Mouse (Mus musculus) left cerebral cortex, adult 11 months (tissue): ENCODE measurements around the gene Fibin.

ENCODE experiments used
- DNase-seq: peaks from one replicate; pipeline ENCODE4 v3.0.0; 2022; ENCODE audit warnings: low spot score

Fibin gene

DNA sequence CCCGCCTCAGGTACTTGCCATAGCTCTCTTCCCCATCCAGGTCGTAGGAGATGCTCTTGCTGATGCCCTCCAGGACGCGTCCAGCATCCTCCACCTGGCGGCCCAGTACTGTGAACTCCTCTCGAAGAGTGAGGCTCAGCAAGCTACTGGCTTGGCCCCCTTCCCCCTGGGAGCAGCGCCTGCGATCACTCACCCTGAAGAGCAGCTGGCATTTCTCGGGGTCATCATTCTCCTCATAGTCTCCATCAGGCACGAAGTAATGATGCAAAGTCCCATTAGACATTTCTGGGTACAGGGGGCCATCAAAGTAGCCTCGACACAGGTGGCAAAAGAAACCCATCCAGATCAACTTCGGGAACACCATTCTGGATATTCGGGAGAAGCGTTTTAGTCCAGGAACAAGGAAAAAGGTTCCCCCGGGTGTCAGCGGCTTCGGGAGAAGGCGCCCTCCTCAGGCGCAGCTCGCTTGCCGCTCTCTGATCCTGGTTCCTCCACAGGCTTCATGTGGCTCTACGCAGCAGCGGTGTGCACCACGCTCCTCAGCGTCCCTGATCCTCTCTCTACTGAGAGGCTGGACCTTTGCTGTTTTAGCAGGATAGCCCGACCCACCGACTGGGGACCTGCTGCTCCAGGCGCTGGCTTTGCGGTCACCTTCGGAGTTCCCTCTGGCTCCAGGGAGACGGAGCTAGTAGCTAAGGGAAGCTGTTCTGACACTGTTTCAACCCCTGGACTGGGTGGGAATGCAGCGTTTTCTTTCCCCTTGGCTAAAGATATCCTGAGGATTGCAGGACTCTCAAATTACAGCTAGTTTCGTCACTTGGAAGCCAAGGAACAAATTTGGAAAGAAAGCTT lies at the start of gene Fibin:
Gene Fibin (minus strand): TSS at position 752 of the 852 bp plus-strand sequence.
- DNase-seq, result peak; percentile 13

DNA sequence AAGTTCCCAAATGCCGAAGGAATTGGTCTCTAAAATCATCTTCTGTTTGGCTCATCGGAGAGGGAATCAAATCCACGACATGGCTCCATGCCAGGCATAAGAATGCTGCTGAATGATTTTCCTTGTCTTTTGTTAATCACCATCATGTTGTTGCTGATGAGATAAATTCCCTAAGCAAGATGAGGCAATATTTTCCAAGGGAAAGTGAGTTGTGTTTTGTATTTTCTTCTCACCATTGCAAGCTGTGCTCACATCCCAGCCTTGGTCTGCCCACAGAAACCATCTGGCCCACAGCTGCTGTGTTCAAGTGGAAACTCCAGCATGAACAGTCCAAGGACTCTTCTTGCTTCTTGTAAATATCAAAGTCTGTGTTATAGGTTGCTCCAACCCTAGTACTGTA lies 48.4 kb upstream of the Fibin start:
- peak; percentile 11 for DNase-seq

DNA sequence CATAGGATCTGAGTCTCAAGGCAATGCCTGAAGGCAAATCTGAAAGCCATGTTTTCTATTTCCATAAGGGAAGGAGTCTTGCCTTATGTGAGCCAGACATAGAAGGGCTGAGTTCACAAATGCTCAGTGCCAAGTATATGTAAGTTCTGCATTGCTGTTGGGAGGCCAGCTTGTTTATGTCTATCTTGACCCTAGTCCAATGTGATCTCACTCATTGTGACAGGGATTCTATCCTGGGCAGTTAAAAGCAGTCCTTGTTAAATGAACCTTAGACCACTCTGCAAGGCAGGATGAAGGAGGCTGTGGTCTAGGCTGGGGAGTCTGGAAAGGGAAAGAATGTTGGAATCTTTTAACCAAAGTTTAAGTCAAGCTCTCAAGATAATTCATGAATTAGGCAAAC lies 45.8 kb upstream of the Fibin start:
- no peak for DNase-seq

DNA sequence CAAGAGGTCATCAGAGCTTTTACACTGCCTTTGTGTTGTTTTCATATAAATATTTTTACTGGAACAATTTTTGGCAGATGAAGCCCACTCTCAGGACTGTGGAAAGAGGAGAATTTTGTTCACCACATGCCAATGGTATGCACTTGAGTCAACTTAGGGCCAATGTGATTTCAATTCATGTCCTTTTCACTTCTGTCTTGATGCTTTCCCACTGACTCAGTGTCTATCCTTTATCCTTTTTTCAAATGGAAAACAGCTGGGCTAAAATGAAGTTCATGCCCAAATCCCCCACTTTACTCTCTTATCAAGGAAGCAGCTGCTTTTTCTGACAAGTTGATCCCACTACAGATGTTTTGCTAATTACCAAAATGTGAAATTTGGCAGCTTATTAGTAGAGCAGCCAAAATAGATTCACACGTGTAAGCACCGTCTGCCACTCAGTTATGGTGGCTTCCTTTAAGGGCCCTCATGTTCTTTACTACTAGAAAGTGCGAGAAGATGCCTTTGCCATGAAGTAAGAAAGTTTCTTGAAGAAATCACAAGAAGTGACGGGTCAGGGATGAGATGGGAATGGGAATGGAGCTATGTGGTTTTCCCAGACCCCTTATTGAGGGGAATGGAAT lies 29.8 kb upstream of the Fibin start:
- no peak for DNase-seq

DNA sequence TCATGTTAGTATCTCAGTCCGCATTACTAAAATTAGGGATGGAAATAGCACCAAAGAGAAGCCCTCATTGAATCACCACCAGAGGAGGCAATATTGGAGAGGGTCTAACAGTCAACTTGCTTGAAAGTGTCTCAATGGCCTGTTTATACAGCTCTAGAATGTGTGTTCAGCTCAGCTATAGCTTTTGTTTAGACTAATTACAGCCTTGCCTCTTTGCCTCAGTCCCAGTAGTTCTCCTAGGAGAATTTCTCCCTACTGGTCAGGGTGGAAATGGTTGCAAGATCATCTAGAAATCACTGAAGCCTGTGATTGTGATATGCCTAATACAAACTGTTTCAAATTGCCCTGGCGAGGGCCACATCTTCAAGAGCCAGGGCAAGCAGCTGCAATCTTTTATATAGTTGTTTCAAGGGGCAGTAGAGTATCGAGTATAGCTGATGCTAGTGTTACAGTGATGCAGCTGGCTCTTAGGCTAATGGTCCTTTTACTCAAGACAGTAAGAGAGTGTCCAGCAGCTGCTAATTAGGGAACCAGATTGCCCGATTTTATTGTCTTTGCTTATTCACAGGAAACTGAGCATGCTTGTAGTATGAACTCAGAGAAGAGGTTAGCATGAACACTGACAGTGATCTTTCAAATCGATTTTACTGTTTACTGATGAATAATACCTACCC lies 27.9 kb upstream of the Fibin start:
- DNase-seq, result no peak

DNA sequence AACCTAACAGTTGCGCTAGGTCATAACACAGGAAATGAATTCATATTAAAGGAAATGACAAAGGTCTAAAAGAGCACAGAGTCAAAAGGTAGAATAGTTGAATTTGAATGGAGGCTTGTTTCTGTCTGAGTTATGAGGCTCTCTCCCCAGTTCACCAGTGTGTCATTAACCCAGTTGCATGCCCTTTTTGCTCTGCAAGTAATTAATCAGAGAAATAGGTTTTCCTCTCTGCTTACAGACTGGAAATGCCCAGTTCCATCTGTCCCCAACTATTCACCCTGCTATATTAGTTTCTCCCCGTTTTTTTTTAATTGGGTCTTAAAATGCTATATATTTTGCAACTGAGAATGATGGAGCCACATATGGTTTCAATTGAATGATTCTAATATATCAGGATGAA lies 16.8 kb upstream of the Fibin start:
- no peak for DNase-seq

DNA sequence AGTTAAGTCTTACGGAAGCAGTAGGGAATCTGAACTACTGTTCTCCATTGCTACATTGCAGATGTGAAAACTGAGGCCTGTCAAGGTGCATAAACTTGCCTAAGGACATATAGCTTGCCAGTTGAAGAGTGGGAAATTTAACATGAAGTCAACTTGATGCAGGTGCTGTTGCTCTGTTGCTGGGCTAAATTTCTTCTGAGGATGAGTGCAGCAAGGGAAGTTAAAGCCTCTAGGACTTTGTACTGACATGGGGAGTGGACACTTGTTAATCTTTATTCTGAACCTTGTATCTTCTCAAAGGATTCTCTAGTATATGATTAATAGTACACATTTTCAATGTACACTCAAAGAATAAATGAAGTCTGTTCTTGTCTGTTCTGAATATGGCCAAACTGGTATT lies 13.7 kb upstream of the Fibin start:
- no peak for DNase-seq

DNA sequence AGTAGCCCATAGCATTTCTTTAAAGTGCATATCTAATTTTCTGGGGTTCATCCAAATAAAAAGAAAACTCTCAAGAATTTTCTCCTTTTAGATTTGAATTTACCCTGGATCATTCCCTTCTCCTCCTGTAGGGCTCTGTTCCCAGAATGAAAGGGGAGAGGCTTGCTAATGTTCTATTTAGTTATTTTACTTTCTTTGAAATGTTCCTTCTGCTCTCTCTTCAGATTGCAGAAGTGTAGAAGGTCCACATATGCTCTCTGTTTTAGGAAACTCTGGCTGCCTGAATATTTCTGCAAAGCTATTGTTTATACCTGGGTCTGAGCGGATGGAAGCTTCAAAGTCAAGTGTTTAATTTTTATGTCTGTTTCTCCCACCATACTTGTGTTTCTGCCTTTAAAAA lies 12.5 kb upstream of the Fibin start:
- DNase-seq, result no peak

DNA sequence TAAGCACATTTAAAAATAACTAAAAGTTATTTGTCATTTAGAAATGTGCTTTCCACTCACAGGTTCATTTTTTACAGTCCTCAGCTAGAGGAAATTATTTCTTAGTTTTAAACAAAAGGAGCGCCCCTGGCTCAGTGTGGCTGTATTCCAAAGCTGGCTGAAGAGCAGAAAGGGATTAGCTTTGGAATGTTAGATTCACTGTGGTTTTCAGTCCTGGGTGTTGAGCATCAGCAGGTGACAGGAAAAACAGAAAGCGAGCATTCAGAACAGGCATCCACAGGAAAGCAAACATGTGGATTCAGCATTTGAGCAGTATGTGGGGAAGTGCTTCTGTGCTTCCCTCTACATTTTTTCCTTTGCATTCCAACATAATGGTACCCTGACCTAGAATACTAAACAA lies 10.2 kb upstream of the Fibin start:
- DNase-seq, result no peak

DNA sequence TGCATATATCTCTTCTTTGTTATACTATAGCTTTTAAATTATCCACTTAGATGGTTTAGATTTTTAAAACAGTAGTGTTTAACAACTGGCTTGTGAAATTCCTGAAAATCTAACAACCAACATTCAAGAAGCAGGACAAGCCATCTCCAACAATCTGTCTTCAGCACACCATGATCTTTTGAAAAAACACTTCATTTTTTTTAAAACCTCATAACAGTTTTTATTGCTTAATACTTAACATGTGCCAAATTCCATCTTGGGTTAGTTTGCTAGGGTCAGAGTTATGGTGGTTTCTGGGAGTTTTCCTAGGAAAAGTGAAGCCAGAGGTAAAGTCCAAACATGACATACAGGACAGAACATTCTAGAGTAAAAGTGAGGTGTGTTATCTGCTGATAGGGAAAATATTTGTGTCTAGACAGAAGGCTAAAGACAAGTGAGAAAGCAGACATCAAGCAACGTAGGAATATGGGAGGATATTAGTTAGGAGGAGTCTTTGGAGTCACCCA lies 4.5 kb upstream of the Fibin start:
- DNase-seq, result no peak

DNA sequence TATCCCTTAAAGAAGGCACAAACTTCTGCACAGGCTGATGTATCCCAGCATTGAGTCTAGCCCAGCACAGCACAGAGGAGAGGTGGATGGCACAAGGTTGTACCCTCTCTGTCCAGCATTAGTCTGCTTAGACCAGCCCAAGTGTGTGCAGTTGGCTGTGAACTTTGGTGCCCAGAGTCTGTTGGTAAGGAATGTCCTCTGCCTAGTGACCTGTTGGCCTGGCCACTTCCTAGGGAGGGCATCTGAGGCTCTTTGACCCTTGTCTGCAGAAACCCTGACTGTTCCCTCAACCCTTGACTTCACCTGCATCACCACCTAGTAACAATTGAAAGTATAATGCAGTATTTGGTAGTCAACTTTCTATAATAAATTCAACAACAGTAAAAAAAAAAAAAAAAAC lies 2.4 kb upstream of the Fibin start:
- no peak for DNase-seq

DNA sequence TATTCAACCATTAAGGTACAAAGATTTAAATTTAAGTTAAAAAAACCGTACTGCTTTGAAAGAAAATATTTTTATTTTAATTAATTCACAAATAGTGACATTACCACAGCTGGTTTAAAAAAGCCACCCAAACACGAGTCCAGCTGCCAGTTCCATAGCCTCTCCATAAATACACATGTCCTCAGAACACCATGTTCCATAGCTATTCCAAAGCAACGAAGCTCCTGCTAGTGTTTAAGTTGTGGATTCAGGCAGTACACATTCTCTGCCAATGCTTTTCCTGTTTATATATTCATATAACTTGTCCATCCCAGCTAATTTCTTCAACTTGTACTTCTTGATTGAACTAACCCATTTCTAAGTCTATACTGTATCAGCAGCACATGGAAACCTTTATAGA lies 872 bp upstream of the Fibin start:
- DNase-seq, result no peak

DNA sequence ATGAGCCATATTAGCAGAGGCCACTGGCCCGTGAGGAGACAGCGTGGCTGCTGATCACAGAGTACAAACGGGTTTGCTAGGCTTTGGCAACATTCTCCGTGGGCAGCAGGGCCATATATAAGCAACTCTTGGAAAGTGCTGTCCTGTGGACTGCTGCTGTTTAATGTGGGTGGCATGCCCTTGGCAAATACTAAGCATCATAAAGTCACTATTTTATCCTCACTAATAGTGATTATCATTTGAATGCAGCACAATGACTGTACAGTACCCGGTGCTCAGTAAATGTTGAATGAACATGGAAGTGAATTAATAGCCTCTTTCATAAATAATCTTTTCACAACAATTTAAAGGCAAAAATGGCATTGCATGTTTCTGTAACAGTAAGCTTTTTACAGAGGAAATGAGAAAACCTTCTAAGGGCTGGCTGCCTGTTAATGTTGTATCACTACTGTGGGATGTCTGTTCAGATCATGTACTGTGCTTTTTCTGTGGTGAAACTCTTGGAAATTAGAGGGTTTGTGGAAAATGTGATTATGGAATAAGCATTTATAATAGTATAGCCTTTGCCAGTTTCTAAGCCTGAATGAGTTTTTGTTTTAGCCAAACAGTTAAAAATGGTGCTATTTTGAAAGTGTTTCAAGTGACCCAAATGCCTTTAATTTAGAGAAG lies 9.5 kb downstream of the Fibin start:
- DNase-seq, result no peak

DNA sequence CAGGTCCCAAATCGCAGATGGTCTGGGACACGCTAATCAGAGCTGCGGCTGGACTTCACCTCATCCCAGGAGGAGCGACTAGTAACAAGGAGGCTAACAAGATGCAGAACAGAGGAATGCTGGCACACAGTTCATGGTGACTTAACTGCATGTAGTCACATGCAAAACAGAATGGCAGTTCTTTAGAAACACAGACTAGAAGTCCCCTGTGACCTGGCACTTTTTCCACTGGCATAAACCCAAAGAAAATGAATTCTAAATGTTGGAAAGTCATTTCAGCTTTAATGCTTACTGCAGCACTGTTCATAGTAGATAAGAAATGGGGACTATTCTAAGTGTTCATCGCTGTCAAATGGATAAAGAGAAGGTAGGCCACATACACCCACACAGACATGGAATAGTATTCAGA lies 11.1 kb downstream of the Fibin start:
- DNase-seq, result no peak

DNA sequence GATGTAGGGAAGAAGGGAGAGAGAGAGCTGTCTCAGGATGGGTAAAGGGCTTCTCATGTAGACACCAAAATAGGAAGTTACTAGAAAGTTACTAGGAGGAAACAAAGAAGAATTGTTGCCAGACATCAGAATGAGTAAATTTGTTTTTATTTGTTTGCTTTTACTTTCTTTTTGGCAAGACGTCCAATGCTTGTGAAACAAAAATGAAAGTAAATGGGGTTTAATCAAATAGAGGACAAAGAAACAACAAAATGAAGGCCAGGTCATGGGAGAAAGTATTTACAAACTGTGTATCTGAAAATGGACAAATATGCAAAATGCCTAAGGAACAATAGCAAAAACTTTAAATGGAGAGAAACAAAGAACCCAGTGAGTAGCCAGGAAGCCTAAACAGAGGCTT lies 11.6 kb downstream of the Fibin start:
- DNase-seq, result no peak

DNA sequence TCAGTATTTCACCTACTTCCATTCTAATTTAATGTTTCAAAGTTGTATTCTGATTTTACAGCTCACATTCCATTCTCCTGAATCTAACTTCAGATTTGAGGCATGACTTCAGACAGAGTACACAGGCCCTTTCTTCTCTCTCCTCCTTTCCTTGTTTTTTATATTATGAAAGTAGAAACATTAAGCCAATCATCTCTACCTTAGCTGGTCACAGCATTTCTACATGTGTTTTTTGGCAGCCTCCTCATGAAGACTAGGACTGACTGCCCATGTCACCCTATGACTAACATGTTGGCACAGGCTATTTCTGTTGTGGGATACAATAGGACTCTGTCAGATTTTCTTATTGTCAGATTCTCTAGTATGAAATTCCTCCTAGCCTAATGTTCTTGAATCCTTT lies 34.0 kb downstream of the Fibin start:
- DNase-seq, result no peak

DNA sequence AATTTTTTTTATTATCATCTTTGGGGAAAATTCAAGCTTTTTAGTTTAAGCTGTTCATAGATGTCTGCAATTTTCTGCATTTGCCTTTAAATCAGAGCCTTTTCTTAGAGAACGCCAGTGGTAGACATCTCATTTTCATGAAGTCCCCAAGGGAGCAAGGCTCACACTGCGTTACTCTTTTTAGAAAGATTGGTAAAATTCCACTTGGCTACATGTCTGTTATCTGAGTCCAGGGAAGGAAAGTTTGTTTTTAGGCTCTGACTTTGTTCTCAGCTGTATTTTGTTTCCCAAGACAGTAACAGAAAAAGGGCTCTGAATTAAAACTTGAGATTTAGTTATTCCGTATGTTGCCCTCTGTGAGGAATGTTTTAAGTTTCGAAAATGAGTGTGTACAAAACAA lies 43.0 kb downstream of the Fibin start:
- no peak for DNase-seq

DNA sequence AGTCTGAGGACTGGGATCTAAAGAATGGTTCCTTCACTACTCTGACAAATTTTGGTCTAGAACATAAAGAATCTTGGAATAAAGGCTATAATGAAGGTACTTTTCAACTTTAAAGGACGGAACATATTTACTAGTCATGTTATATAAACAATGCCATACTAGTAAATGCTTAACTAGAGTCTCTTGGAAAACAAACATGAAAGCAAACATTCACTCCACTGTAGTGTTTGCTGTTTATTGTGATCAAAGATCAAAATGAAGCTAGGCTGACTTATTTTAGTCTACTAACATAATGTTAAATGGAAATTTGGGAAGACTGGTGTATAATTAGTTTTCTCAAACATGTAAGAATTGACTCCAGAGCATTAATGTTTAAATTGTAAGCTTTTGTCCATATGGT lies 43.7 kb downstream of the Fibin start:
- DNase-seq, result no peak

DNA sequence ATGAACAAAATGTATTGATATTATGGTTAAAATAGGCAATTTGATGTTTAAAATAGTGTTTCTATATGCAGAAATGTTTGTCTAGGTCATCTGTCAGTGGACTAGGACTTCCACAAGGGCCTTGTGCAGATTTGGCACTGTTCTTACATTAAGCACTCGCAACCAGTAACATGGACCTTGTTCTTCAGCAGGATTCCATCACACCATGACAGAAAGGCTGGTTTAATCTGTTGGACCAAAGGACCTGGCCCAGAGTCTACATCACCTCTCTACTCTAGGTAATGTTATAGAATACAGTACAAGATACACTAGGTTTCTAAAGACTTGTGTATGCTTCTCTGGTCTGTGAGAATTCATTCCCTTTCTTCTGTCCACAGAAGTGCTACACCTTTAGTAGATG lies 44.3 kb downstream of the Fibin start:
- DNase-seq, result no peak

DNA sequence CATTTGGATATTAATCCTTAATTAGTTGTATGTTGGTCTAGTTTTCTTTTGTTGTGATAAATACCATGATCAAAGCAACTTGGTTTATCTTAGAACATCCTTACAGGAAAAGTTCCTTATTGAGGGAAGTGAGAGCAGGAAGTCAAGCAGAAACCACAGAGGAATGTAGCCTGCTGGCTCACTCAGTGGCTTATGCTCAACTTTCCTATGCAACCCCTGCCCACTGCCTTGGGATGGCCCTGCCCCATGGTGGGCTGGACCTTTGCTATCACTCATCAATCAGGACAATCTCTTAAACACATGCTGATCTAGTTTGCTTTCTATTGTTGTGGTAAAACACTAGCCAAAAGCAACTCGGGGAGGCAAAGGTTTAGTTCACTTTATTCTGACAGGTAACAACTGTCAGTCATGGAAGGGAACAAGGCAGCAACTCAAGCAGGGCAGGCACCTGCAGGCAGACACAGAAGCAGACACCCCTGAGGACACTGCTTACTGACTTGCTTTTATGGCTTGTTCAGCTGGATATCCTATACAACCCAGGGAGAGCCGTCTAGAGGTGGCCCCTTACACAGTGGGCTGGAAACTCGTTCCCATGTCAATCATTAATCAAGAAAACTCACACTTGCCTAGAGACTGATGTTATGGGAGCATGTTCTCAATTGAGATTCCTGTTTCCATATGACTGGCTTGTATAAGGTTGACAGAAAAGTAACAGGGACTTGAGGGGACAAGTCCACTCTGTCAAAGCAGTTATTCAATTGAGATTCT lies 46.7 kb downstream of the Fibin start:
- no peak for DNase-seq

DNA sequence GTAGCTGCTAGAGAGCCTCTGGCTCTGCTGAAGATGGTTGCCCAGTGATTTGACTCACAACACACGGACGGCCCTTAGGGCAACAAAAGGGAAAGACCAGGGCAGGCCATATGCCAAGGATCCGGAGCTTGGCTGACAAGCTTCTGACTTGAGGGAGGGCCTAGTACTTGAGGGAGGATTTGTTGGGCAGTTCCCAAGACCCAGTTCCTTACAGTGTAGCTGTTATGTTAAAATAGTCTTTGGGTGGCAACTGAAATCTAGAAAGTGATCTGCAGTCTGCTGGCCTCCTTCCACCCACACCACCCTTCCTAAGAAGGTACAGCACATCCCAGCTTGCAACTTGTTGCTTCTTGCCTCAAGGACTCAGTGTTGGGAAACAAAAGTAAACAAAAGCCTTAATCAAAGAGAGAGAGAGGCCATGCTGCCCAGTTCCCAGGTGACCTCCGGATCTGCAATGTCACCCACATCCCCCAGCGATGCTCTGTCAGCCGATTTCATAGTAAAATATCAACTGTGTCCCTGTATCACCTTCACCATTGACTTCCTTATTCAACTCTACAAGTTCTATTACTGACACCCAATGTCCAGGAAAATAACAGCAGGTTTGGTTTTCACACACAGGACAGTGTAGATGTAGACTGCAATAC lies 48.4 kb downstream of the Fibin start, which contains the start of gene Bbox1:
Gene Bbox1 (minus strand): TSS at position 52 of the 647 bp plus-strand sequence.
- no peak for DNase-seq
